Mouse (Mus musculus) midbrain, postnatal 0 days (tissue): ENCODE data around the gene Krtap17-1. TPM values are rescaled to one million over a fixed set of nuclear protein-coding genes. Genes with fewer than 3 reads are reported as not detected.

ENCODE experiments used
- ATAC-seq: fragments of 200-750 bp; cut with Nextera tagmentation; 2 replicates; pipeline ENCODE4 v1.8.0; 2017; ENCODE audit warnings: moderate number of reproducible peaks, mild to moderate bottlenecking, moderate TSS enrichment, moderate library complexity; ENCODE audit not compliant: low FRiP score
- DNase-seq: peaks from one replicate; pipeline ENCODE4 v3.0.0-alpha.2; 2015; ENCODE audit warnings: low spot score
- H3K27ac ChIP-seq: fragments of 300-500 bp; sonication (generic); 2 replicates; pipeline ENCODE4 v1.5.1; 2014; ENCODE audit warnings: low read depth, mild to moderate bottlenecking, low read length, mixed read lengths
- H3K27me3 ChIP-seq: fragments of 300-500 bp; sonication (generic); 2 replicates; pipeline ENCODE4 v1.6.1; 2014; ENCODE audit warnings: low read length, control low read depth, mixed read lengths; ENCODE audit not compliant: insufficient read depth
- H3K36me3 ChIP-seq: fragments of 300-500 bp; sonication (generic); 2 replicates; pipeline ENCODE4 v1.6.1; 2014; ENCODE audit warnings: low read length, control low read depth, mixed read lengths; ENCODE audit not compliant: insufficient read depth
- H3K4me1 ChIP-seq: fragments of 300-500 bp; sonication (generic); 2 replicates; pipeline ENCODE4 v1.6.1; 2014; ENCODE audit warnings: mild to moderate bottlenecking, control low read depth, antibody characterized with exemption, low read length, mixed read lengths; ENCODE audit not compliant: insufficient read depth
- H3K4me2 ChIP-seq: fragments of 300-500 bp; sonication (generic); 2 replicates; pipeline ENCODE4 v1.6.1; 2014; ENCODE audit warnings: low read depth, mild to moderate bottlenecking, low read length, mixed read lengths; ENCODE audit not compliant: poor library complexity, severe bottlenecking
- H3K4me3 ChIP-seq: fragments of 300-500 bp; sonication (generic); 2 replicates; pipeline ENCODE4 v1.5.1; 2014; ENCODE audit warnings: low read depth, mild to moderate bottlenecking, low read length, moderate library complexity
- H3K9ac ChIP-seq: fragments of 300-500 bp; sonication (generic); replicated peaks from 2 replicates; pipeline ENCODE4 v1.6.1; 2014; ENCODE audit warnings: mild to moderate bottlenecking, low read length, moderate library complexity, mixed read lengths; ENCODE audit not compliant: poor library complexity, severe bottlenecking
- H3K9me3 ChIP-seq: fragments of 300-500 bp; sonication (generic); 2 replicates; pipeline ENCODE4 v1.6.1; 2016; ENCODE audit warnings: low read length, control low read depth
- CTCF ChIP-seq: IDR thresholded peaks from 2 replicates; pipeline ENCODE4 v1.5.1; 2016; ENCODE audit warnings: antibody characterized with exemption, mild to moderate bottlenecking
- WGBS: fragments of 180-500 bp; shearing (Covaris S2); extraction: QIAGEN DNeasy Blood & Tissue Kit; methylation state at CpG from one replicate; pipeline ENCODE4 v1.1.7; 2014; 5-methylcytosine and 5-hydroxymethylcytosine counted together
- polyA plus RNA-seq: library from polyadenylated mRNA; unstranded; fragments of >200 nt; fragmentation: Nextera tagmentation; extraction: Ambion mirVana; gene quantifications from 2 replicates; pipeline ENCODE4 v1.2.1, GENCODE M21; 2015
- total RNA-seq: library from RNA; depleted of rRNA; stranded (reverse); fragments of >200 nt; gene quantifications from 2 replicates; pipeline ENCODE4 v1.2.3, GENCODE M21; 2014; rRNA removed

Krtap17-1 gene
- total RNA-seq, result 0.22 and 1.4 TPM in 2 replicates
- 1.7 TPM in 2 replicates for polyA plus RNA-seq

- Histone ChIP-seq H3K27me3 (no peaks in the 10 kb centered on the region), H3K27ac (no peak within 1 kb of the TSS), H3K9me3 (no peaks in the 10 kb centered on the region), H3K36me3 (no peaks in the 10 kb centered on the region), H3K4me2 (peak within 1 kb of the TSS; percentile 43), H3K9ac (peak within 1 kb of the TSS; percentile 3; the same call in 1 of the 2 replicates), H3K4me1 (no peaks in the 10 kb centered on the region), H3K4me3 (peak within 1 kb of the TSS; percentile 22; the same call in 1 of the 2 replicates)
- ATAC-seq, result no peak
- 28% methylated on average over 25 of the region's 26 CpGs for whole genome bisulfite sequencing
- no peak for TF ChIP-seq CTCF
- no peak for DNase-seq
Observed at GRCm38 (mm10) chr11:99993620-99994383, at the start of gene Krtap17-1. TSS of gene Krtap17-1 (minus strand) at chr11:99993994.

DNA sequence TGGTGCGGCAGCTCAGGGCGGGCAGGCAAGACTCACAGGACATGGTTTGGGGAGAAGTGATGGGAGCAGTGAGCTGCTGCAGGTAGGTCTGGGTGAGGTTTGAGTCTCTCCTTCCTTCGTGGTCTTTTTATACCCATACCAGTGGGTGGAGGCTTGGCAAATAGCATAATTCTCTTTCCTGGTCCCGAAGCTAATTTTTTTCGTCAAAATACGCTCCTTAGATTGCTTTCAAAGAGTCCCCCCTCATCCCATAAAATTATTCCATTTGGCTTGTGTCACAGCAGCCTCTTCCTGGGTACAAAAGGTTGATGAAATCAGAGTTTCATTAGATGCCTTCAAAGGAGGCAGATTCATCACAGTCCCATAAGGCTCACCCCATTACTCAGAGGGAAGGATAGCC is 47.7 kb upstream of the Krtap17-1 start, which contains the start of gene Krt34:
Gene Krt34, minus strand, starts transcription at position 101 of the 400 bp plus-strand sequence.
- no peak for DNase-seq
- ATAC-seq, result no peak

DNA sequence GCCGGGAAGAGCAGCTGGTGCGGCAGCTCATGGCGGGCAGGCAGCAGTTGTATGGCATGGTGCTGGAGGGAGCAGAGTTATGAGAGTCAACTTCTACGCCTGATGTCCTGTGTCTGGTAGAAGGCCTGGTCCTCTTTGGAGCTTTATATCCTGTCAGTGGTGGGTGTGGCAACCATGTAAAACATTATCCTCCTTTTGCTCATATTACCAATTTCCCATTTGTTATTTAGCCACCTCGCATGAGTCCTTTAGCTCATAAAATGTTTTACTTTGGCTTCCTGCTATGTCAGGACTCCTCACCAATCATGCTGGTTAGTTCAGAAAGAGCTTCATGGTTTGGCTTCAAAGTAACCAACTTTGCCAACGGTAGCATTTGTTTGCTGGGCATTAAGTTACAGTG is 36.0 kb upstream of the Krtap17-1 start, which contains the start of gene Krt33b:
Gene Krt33b, minus strand, starts transcription at position 101 of the 400 bp plus-strand sequence.
- no peak within 1 kb of the TSS for H3K4me3 ChIP-seq
- H3K36me3 ChIP-seq, result no peaks in the 10 kb centered on the region
- H3K27me3 ChIP-seq, result no peaks in the 10 kb centered on the region
- TF ChIP-seq CTCF, result no peak
- no peak within 1 kb of the TSS for H3K9ac ChIP-seq
- no peak for DNase-seq
- no peak within 1 kb of the TSS for H3K27ac ChIP-seq
- 89% methylated on average over 6 of the region's 6 CpGs for WGBS
- H3K4me2 ChIP-seq, result no peak within 1 kb of the TSS
- H3K9me3 ChIP-seq, result no peaks in the 10 kb centered on the region
- no peak for ATAC-seq
- no peaks in the 10 kb centered on the region for H3K4me1 ChIP-seq

More for the DNA sequence above, 47.7 kb upstream of the Krtap17-1 start, which contains the start of gene Krt34:
- H3K36me3 ChIP-seq, result no peaks in the 10 kb centered on the region
- no peak within 1 kb of the TSS for H3K4me2 ChIP-seq
- no peaks in the 10 kb centered on the region for H3K27me3 ChIP-seq
- no peak within 1 kb of the TSS for H3K4me3 ChIP-seq
- 91% methylated on average over 6 of the region's 6 CpGs for WGBS
- no peak for TF ChIP-seq CTCF
- no peak within 1 kb of the TSS for H3K27ac ChIP-seq
- no peaks in the 10 kb centered on the region for H3K9me3 ChIP-seq
- H3K9ac ChIP-seq, result no peak within 1 kb of the TSS
- H3K4me1 ChIP-seq, result no peaks in the 10 kb centered on the region

- Histone ChIP-seq H3K36me3 (no peaks in the 10 kb centered on the region), H3K4me1 (no peaks in the 10 kb centered on the region), H3K27me3 (no peaks in the 10 kb centered on the region), H3K9me3 (no peaks in the 10 kb centered on the region), H3K4me2 (no peak overlapping the region), H3K4me3 (no peak overlapping the region), H3K27ac (no peak overlapping the region), H3K9ac (no peak overlapping the region)
- ATAC-seq, result no peak
- no peak for DNase-seq
- TF ChIP-seq CTCF, result no peak
- 81% methylated on average over 5 of the region's 5 CpGs for WGBS
Observed at GRCm38 (mm10) chr11:100021438-100021837, 27.6 kb upstream of the Krtap17-1 start.

GRCm38 (mm10) chr11:100019466-100019865 is 25.7 kb upstream of the Krtap17-1 start:
- Histone ChIP-seq H3K9me3 (no peaks in the 10 kb centered on the region), H3K27me3 (no peaks in the 10 kb centered on the region), H3K36me3 (no peaks in the 10 kb centered on the region), H3K4me3 (no peak overlapping the region), H3K27ac (no peak overlapping the region), H3K4me1 (no peaks in the 10 kb centered on the region), H3K4me2 (no peak overlapping the region), H3K9ac (no peak overlapping the region)
- 87% methylated on average over 1 of the region's 1 CpGs for WGBS
- no peak for TF ChIP-seq CTCF
- ATAC-seq (no peak), DNase-seq (no peak)

DNA sequence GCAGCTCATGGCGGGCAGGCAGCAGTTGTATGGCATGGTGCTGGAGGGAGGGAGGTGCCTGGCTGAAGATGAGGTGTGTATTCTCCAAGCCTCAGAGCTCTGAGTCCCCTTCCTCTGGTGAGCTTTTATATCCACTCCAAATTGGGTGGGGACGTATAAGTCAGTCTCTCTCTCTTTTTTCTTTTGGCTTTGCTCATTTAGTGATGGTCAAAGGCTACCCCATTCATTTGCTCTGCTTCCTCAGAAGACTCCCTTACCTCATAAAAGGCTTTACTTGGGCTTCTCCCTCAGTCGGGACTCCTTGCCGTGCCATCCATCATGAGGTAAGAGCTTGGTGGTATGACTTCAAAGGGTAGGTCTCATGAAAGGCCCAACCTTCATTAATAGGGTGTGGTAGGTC is 22.3 kb upstream of the Krtap17-1 start, which contains the start of gene Krt33a:
Gene Krt33a, minus strand, starts transcription at position 101 of the 400 bp plus-strand sequence.
- Histone ChIP-seq H3K36me3 (no peaks in the 10 kb centered on the region), H3K9me3 (no peaks in the 10 kb centered on the region), H3K4me1 (no peaks in the 10 kb centered on the region), H3K4me2 (no peak within 1 kb of the TSS), H3K4me3 (no peak within 1 kb of the TSS), H3K9ac (no peak within 1 kb of the TSS), H3K27ac (no peak within 1 kb of the TSS), H3K27me3 (no peaks in the 10 kb centered on the region)
- 94% methylated on average over 4 of the region's 4 CpGs for WGBS
- ATAC-seq (no peak), DNase-seq (no peak)
- TF ChIP-seq CTCF, result no peak
